Mouse (Mus musculus): Measurements from ENCODE around the gene Tph2.
"Not testable (repeated sequence)": the region's sequence is repeated elsewhere in the genome, so short reads cannot be mapped to it uniquely, and the experiment has no call there.

GRCm38 (mm10) chr10:115178019-115178418, 6.8 kb downstream of the Tph2 start:
- TF ChIP-seq CTCF (IDR thresholded peaks at IDR 0.05; ENCODE audit: control insufficient read depth, insufficient read depth, insufficient replicate concordance, low read depth, low read length); POLR2A (IDR thresholded peaks at IDR 0.05; ENCODE audit: control insufficient read depth, low read depth, low read length): not testable (repeated sequence)
